Mouse (Mus musculus) cortical plate, adult 2 months (tissue): ENCODE results near the gene Tmc2.

Experiments used
- CTCF ChIP-seq: fragments of 200-500 bp; IDR thresholded peaks from 2 replicates; pipeline ENCODE4 v1.5.1; 2011; ENCODE audit warnings: mild to moderate bottlenecking, control low read depth, low read length; ENCODE audit not compliant: insufficient read depth; ENCODE audit errors: extremely low read depth
- POLR2A ChIP-seq: fragments of 200-500 bp; IDR thresholded peaks from 2 replicates; pipeline ENCODE4 v1.6.1; 2011; ENCODE audit warnings: mild to moderate bottlenecking, low read length, control low read depth; ENCODE audit not compliant: insufficient read depth; ENCODE audit errors: extremely low read depth

- TF ChIP-seq CTCF (no peak), POLR2A (no peak)
Measured at GRCm38 (mm10) chr2:130295331-130296133, 100.5 kb downstream of the Tmc2 start.
